Mouse (Mus musculus): ENCODE data around the gene Lpxn.

- TF ChIP-seq CTCF (IDR thresholded peaks at IDR 0.05; ENCODE audit: control insufficient read depth, insufficient read depth, insufficient read length) (no peak), USF1 (IDR thresholded peaks at IDR 0.05; ENCODE audit: low read depth) (no peak), MAX (IDR thresholded peaks at IDR 0.05) (no peak), MYOD1 (IDR thresholded peaks at IDR 0.05; ENCODE audit: control insufficient read depth, insufficient read length, low read depth) (no peak), MYOG (IDR thresholded peaks at IDR 0.05; ENCODE audit: control insufficient read depth, extremely low read depth, insufficient read length) (no peak), FOSL1 (IDR thresholded peaks at IDR 0.05; ENCODE audit: insufficient read depth, low read length, poor library complexity, severe bottlenecking) (no peak), CEBPB (IDR thresholded peaks at IDR 0.05; ENCODE audit: low read depth) (no peak)
These were observed 5.1 kb downstream of the Lpxn start for GRCm38 (mm10) chr19:12801046-12801445.

Measured in C2C12 (cell line).